Mouse (Mus musculus) forebrain, embryonic 14.5 days (tissue): ENCODE data around the gene Casc4. TPM values are rescaled to one million over a fixed set of nuclear protein-coding genes. Genes with fewer than 3 reads are reported as not detected.
"Not testable (repeated sequence)": the region's sequence is repeated elsewhere in the genome, so short reads cannot be mapped to it uniquely, and the experiment has no call there.

Source experiments
- ATAC-seq: fragments of 200-750 bp; cut with Nextera tagmentation; 2 replicates; pipeline ENCODE4 v1.8.0; 2017; ENCODE audit warnings: mild to moderate bottlenecking, moderate library complexity
- DNase-seq: peaks from one replicate; pipeline ENCODE4 v3.0.0-alpha.2; 2015; ENCODE audit warnings: low spot score
- H3K27ac ChIP-seq: fragments of 300-500 bp; sonication (generic); 2 replicates; pipeline ENCODE4 v1.5.1; 2014; ENCODE audit warnings: low read depth, mild to moderate bottlenecking, control low read depth, low read length, moderate library complexity
- H3K27me3 ChIP-seq: fragments of 300-500 bp; sonication (generic); replicated peaks from 2 replicates; pipeline ENCODE4 v1.6.1; 2014; ENCODE audit warnings: low read length, control low read depth, mixed read lengths; ENCODE audit not compliant: control insufficient read depth, insufficient read depth
- H3K36me3 ChIP-seq: fragments of 300-500 bp; sonication (generic); 2 replicates; pipeline ENCODE4 v1.6.1; 2014; ENCODE audit warnings: low read length, control low read depth; ENCODE audit not compliant: control insufficient read depth, insufficient read depth
- H3K4me1 ChIP-seq: fragments of 300-500 bp; sonication (generic); 2 replicates; pipeline ENCODE4 v1.6.1; 2014; ENCODE audit warnings: antibody characterized with exemption, low read length, control low read depth; ENCODE audit not compliant: control insufficient read depth, insufficient read depth
- H3K4me2 ChIP-seq: fragments of 300-500 bp; sonication (generic); 2 replicates; pipeline ENCODE4 v1.6.1; 2014; ENCODE audit warnings: mild to moderate bottlenecking, control low read depth, low read length
- H3K4me3 ChIP-seq: fragments of 300-500 bp; sonication (generic); 2 replicates; pipeline ENCODE4 v1.5.1; 2014; ENCODE audit warnings: low read depth, low read length, control low read depth
- H3K9ac ChIP-seq: fragments of 300-500 bp; sonication (generic); 2 replicates; pipeline ENCODE4 v1.6.1; 2014; ENCODE audit warnings: mild to moderate bottlenecking, low read length, control low read depth, moderate library complexity
- H3K9me3 ChIP-seq: fragments of 300-500 bp; sonication (generic); replicated peaks from 2 replicates; pipeline ENCODE4 v1.6.1; 2016; ENCODE audit warnings: low read length, control low read depth, mixed read lengths; ENCODE audit not compliant: control insufficient read depth
- WGBS: fragments of 180-500 bp; shearing (Covaris S2); extraction: QIAGEN DNeasy Blood & Tissue Kit; methylation state at CpG from one replicate; pipeline ENCODE4 v1.1.7; 2014; 5-methylcytosine and 5-hydroxymethylcytosine counted together
- polyA plus RNA-seq: library from polyadenylated mRNA; unstranded; fragments of >200 nt; fragmentation: Nextera tagmentation; extraction: Ambion mirVana; gene quantifications from 2 replicates; pipeline ENCODE4 v1.2.1, GENCODE M21; 2014

Casc4 gene
- polyA plus RNA-seq, 1 experiment from 2014 or later: 15.0 TPM

DNA sequence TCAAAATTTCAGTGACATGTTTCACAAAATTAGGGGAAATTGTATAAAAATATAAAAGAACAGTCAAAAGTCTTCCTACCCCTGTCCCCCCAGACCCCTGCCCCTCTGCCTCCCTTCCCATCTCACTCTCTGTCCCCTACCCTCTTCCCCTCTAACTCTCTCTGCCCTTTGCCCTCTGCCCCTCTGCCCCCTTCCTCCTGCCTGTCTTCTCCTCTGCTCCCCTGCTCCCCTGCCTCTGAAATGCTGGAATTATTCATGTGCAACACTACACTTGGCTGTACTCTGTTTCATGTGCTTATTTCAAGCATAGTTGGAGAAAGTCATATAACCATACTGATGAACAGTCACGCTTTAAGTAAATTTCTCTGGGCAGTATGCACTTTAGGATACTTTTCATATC is 19.6 kb downstream of the Casc4 start:
- H3K4me3 ChIP-seq: no peak overlapping the region
- no peak overlapping the region for H3K9ac ChIP-seq
- ATAC-seq (no peak), DNase-seq (no peak)
- H3K4me2 ChIP-seq: no peak overlapping the region
- WGBS: 100% methylated on average over 1 of the region's 1 CpGs
- H3K36me3 ChIP-seq: no peaks in the 10 kb centered on the region
- no peaks in the 10 kb centered on the region for H3K9me3 ChIP-seq
- H3K27ac ChIP-seq: no peak overlapping the region
- H3K4me1 ChIP-seq: no peaks in the 10 kb centered on the region
- H3K27me3 ChIP-seq: no peaks in the 10 kb centered on the region

GRCm38 (mm10) chr2:121888720-121889497 is 22.1 kb downstream of the Casc4 start:
- no peak overlapping the region for H3K9ac ChIP-seq
- no peak overlapping the region for H3K27ac ChIP-seq
- 91% methylated on average over 3 of the region's 3 CpGs for WGBS
- no peak overlapping the region for H3K4me3 ChIP-seq
- DNase-seq (no peak), ATAC-seq (no peak)
- no peaks in the 10 kb centered on the region for H3K4me1 ChIP-seq
- no peaks in the 10 kb centered on the region for H3K9me3 ChIP-seq
- H3K27me3 ChIP-seq: no peaks in the 10 kb centered on the region
- H3K36me3 ChIP-seq: no peaks in the 10 kb centered on the region
- H3K4me2 ChIP-seq: no peak overlapping the region

GRCm38 (mm10) chr2:121895261-121895660 is 28.5 kb downstream of the Casc4 start:
- ATAC-seq (no peak), DNase-seq (no peak)
- Histone ChIP-seq H3K9ac (no peak overlapping the region), H3K4me1 (no peaks in the 10 kb centered on the region), H3K4me3 (no peak overlapping the region), H3K4me2 (no peak overlapping the region), H3K27ac (no peak overlapping the region), H3K27me3 (no peaks in the 10 kb centered on the region), H3K36me3 (no peaks in the 10 kb centered on the region), H3K9me3 (no peaks in the 10 kb centered on the region)
- 72% methylated on average over 2 of the region's 2 CpGs for WGBS

DNA sequence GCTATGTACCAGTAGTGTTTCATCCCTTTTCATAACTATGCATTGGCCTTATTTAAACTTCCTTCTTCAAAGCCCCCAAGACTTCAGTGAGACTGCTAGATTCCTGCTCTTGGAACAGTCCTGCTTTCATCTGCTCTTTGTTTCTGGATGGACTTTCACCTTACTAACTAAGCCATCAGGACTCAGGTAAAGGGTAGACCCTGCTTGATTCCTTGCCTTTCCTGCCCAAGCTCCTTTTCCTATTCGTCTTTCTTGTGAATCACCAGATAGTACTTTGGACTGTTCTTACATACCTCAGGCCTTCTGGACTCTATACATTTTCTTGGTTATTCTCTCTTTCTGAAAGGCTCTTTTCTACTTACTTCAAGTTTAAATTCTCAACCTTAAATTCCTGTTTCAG is 30.1 kb downstream of the Casc4 start:
- Histone ChIP-seq H3K4me1 (no peaks in the 10 kb centered on the region), H3K4me3 (no peak overlapping the region), H3K27me3 (no peaks in the 10 kb centered on the region), H3K4me2 (no peak overlapping the region), H3K9ac (no peak overlapping the region), H3K36me3 (peaks cover 2% of the 10 kb centered on the region; the same call in 1 of the 2 replicates), H3K9me3 (no peaks in the 10 kb centered on the region), H3K27ac (no peak overlapping the region)
- ATAC-seq: no peak
- 88% methylated on average over 1 of the region's 1 CpGs for WGBS
- no peak for DNase-seq

- H3K27me3 ChIP-seq: no peaks in the 10 kb centered on the region
- H3K4me2 ChIP-seq: no peak overlapping the region
- H3K9ac ChIP-seq: no peak overlapping the region
- no peak overlapping the region for H3K4me3 ChIP-seq
- no peaks in the 10 kb centered on the region for H3K4me1 ChIP-seq
- peaks cover 60% of the 10 kb centered on the region for H3K36me3 ChIP-seq
- DNase-seq (no peak), ATAC-seq (no peak)
- 85% methylated on average over 3 of the region's 3 CpGs for WGBS
- H3K9me3 ChIP-seq: no peaks in the 10 kb centered on the region
- H3K27ac ChIP-seq: no peak overlapping the region
Measured at GRCm38 (mm10) chr2:121909975-121910374, 43.2 kb downstream of the Casc4 start.

- ATAC-seq (no peak), DNase-seq (no peak)
- no peak overlapping the region for H3K27ac ChIP-seq
- H3K4me1 ChIP-seq: no peaks in the 10 kb centered on the region
- no peaks in the 10 kb centered on the region for H3K27me3 ChIP-seq
- H3K9ac ChIP-seq: no peak overlapping the region
- H3K9me3 ChIP-seq: no peaks in the 10 kb centered on the region
- no peak overlapping the region for H3K4me3 ChIP-seq
- WGBS: 94% methylated on average over 5 of the region's 5 CpGs
- peaks cover 37% of the 10 kb centered on the region; the same call in 1 of the 2 replicates for H3K36me3 ChIP-seq
- no peak overlapping the region for H3K4me2 ChIP-seq
Measured at GRCm38 (mm10) chr2:121916047-121916970, 49.5 kb downstream of the Casc4 start.

GRCm38 (mm10) chr2:121937624-121938023 is 70.9 kb downstream of the Casc4 start:
- H3K36me3 ChIP-seq: peaks cover 21% of the 10 kb centered on the region; the same call in 1 of the 2 replicates
- DNase-seq, H3K27ac ChIP-seq, H3K4me2 ChIP-seq, ATAC-seq, H3K4me1 ChIP-seq, H3K27me3 ChIP-seq, H3K9ac ChIP-seq, H3K9me3 ChIP-seq, H3K4me3 ChIP-seq: not testable (repeated sequence)
- 87% methylated on average over 2 of the region's 2 CpGs for WGBS

DNA sequence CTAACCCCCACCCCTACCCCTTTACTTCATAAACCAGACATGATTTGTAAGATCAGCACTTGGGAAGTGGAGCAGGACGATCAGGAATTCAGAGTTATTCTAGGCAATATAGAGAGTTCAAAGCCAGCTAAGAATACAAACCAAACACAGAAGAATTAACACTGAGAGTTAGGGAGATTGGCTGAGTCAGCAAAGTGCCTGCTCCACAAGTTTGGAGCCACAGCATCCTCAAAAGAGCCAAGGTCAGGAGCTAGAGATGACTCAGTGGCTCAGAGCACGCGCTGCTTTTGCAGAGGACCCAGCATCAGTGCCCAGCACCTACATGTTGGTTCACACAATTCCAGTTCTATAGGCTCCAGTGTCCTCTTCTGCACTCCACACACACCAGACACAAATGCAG is 76.6 kb downstream of the Casc4 start:
- H3K9ac ChIP-seq: no peak overlapping the region
- ATAC-seq (no peak), DNase-seq (no peak)
- no peak overlapping the region for H3K4me2 ChIP-seq
- H3K4me3 ChIP-seq: no peak overlapping the region
- H3K27ac ChIP-seq: no peak overlapping the region
- no peaks in the 10 kb centered on the region for H3K4me1 ChIP-seq
- 88% methylated on average over 3 of the region's 3 CpGs for WGBS
- no peaks in the 10 kb centered on the region for H3K36me3 ChIP-seq
- no peaks in the 10 kb centered on the region for H3K9me3 ChIP-seq
- no peaks in the 10 kb centered on the region for H3K27me3 ChIP-seq
